Comparison of ENCODE assay signal across 12 mouse cellular contexts in genomic region chr19:23697861-23698260, GRCm38 (mm10). TPM values are rescaled to one million over a fixed set of nuclear protein-coding genes. Genes with fewer than 3 reads are reported as not detected.
DNase-seq lines count a peak whose midpoint lies in the region; ATAC-seq and TF ChIP-seq lines count a peak whose summit lies in the region.
"Had no signal": no experiment of that assay in that cellular context is flagged by ENCODE, and none has a peak within 500 bp of the region (broad histone marks: within the 10 kb centered on the region; RNA-seq: fewer than 3 reads in every experiment).

No protein-coding gene starts in this region.

- TF ChIP-seq POLR2A in heart, adult 2 months (IDR thresholded peaks at IDR 0.05; ENCODE audit: insufficient read depth, low read depth, low read length) = no peak

- H3K79me2 ChIP-seq in heart, adult 2 months (replicated peaks; ENCODE audit: control insufficient read depth, insufficient read depth, low read length) = 0 out of 2 replicates have a peak, but pooled peaks cover 1% of the 10 kb centered on the region

- intact Hi-C loops in heart, adult 2 months (cut with DNase I) = no loop called here

- WGBS in heart, adult 2 months = 55% methylated on average over 8 of the region's 8 CpGs
- 82% methylated on average over 8 of the region's 8 CpGs for WGBS in heart, embryonic 10.5 days
- 78% methylated on average over 8 of the region's 8 CpGs for WGBS in neural tube, embryonic 15.5 days

- H3K9ac ChIP-seq in heart, adult 2 months (ENCODE audit: low read depth, low read length) = no peak overlapping the region
- no peak overlapping the region for H3K9ac ChIP-seq in neural tube, embryonic 15.5 days (replicated peaks)

- peaks cover 20% of the 10 kb centered on the region for H3K36me3 ChIP-seq in heart, adult 2 months (ENCODE audit: control insufficient read depth, insufficient read depth, low read length)
- H3K36me3 ChIP-seq in heart, embryonic 10.5 days = peaks cover 67% of the 10 kb centered on the region
- peaks cover 14% of the 10 kb centered on the region for H3K36me3 ChIP-seq in neural tube, embryonic 15.5 days

- no peak overlapping the region for H3K27ac ChIP-seq in heart, adult 2 months
- H3K27ac ChIP-seq in heart, embryonic 10.5 days = no peak overlapping the region
- H3K27ac ChIP-seq in neural tube, embryonic 15.5 days (replicated peaks) = no peak overlapping the region
- H3K27ac ChIP-seq: limb, embryonic 10.5 days had no signal

- TF ChIP-seq EP300 in heart, adult 2 months (IDR thresholded peaks at IDR 0.05; ENCODE audit: insufficient read depth, low read depth, low read length) = no peak

- no peaks in the 10 kb centered on the region for H3K9me3 ChIP-seq in heart, embryonic 10.5 days
- no peaks in the 10 kb centered on the region for H3K9me3 ChIP-seq in neural tube, embryonic 15.5 days (replicated peaks)
- H3K9me3 ChIP-seq: limb, embryonic 10.5 days had no signal

- H3K4me2 ChIP-seq in neural tube, embryonic 15.5 days = no peak overlapping the region

- H3K4me1 ChIP-seq in heart, adult 2 months (ENCODE audit: control insufficient read depth, insufficient read depth, low read length) = peaks cover 8% of the 10 kb centered on the region
- peaks cover 10% of the 10 kb centered on the region for H3K4me1 ChIP-seq in heart, embryonic 10.5 days
- 0 out of 2 replicates have a peak, but pooled peaks cover 3% of the 10 kb centered on the region for H3K4me1 ChIP-seq in neural tube, embryonic 15.5 days
- H3K4me1 ChIP-seq: limb, embryonic 10.5 days had no signal

- no peaks in the 10 kb centered on the region for H3K27me3 ChIP-seq in heart, adult 2 months (ENCODE audit: control insufficient read depth, insufficient read depth, low read length)
- H3K27me3 ChIP-seq in heart, embryonic 10.5 days (ENCODE audit: insufficient read depth, poor library complexity, severe bottlenecking) = no peaks in the 10 kb centered on the region
- no peaks in the 10 kb centered on the region for H3K27me3 ChIP-seq in neural tube, embryonic 15.5 days (replicated peaks)

- peak; percentile 24 to 30 for DNase-seq in heart, adult 2 months
- no peak for DNase-seq in heart, embryonic 10.5 days (ENCODE audit: low spot score)
- DNase-seq in NIH3T3 (ENCODE audit: low read depth) = peak; percentile 15
- DNase-seq in adrenal gland, postnatal 14 days = peak; percentile 74
- peak; percentile 53 for DNase-seq in lung, postnatal 36 days
- no peak for DNase-seq in right cerebral cortex, postnatal 4 days

- no peak for ATAC-seq in neural tube, embryonic 15.5 days (ENCODE audit: low FRiP score)

- no peak overlapping the region for H3K4me3 ChIP-seq in heart, adult 2 months
- H3K4me3 ChIP-seq in heart, embryonic 10.5 days = no peak overlapping the region
- no peak overlapping the region for H3K4me3 ChIP-seq in neural tube, embryonic 15.5 days (replicated peaks)
- H3K4me3 ChIP-seq: limb, embryonic 10.5 days had no signal

- TF ChIP-seq CTCF in heart, adult 2 months (IDR thresholded peaks at IDR 0.05) = peak; percentile 23

RNA-seq across cellular contexts. Expression of gene Ptar1, which starts 10.6 kb away (rescaled TPM):
- 10 to 100 TPM; 22.0 to 23.4 TPM for total RNA-seq in heart, adult 2 months (2021)
- 3.5 and 7.4 TPM in 2 replicates for polyA plus RNA-seq in heart, adult 2 months (2012; rRNA removed)
- 5.8 and 6.0 TPM in 2 replicates for polyA plus RNA-seq in heart, embryonic 10.5 days (2016; fragmentation: Nextera tagmentation; extraction: Ambion mirVana)
- 26.1 and 27.9 TPM in 2 replicates for total RNA-seq in adrenal gland, postnatal 14 days (2021)
- polyA plus RNA-seq in neural tube, embryonic 15.5 days (2015; fragmentation: Nextera tagmentation; extraction: Ambion mirVana) = 4.6 and 5.0 TPM in 2 replicates

RNA-seq across cellular contexts. Expression of gene 1700028P14Rik, which starts 45.2 kb away (rescaled TPM):
- not detected for total RNA-seq in heart, adult 2 months (2021)
- 0.18 TPM in 1 of 2 replicates, not detected in the other for polyA plus RNA-seq in heart, adult 2 months (2012; rRNA removed)
- polyA plus RNA-seq in heart, embryonic 10.5 days (2016; fragmentation: Nextera tagmentation; extraction: Ambion mirVana) = not detected in 2 replicates
- not detected in 2 replicates for total RNA-seq in adrenal gland, postnatal 14 days (2021)
- polyA plus RNA-seq in neural tube, embryonic 15.5 days (2015; fragmentation: Nextera tagmentation; extraction: Ambion mirVana) = 1.4 and 1.7 TPM in 2 replicates
- total RNA-seq: adrenal gland, adult 18-20 months; common myeloid progenitor, adult 5-6 weeks had no signal
- polyA plus RNA-seq: heart, embryonic 14.5 days; intestine, embryonic 14.5 days; limb, embryonic 10.5 days had no signal

Comparison
In these comparisons a context has a peak if more than half of its experiments do, and no peak if none do; other contexts are left out.
1. DNase-seq: peak in heart, adult 2 months (2 of 2), NIH3T3 (single experiment), adrenal gland, postnatal 14 days (single experiment) and lung, postnatal 36 days (single experiment); none in heart, embryonic 10.5 days (single experiment) and right cerebral cortex, postnatal 4 days (single experiment).